Mouse (Mus musculus): ENCODE data around the gene Rbm6. TPM values are rescaled to one million over a fixed set of nuclear protein-coding genes. Genes with fewer than 3 reads are reported as not detected.

Rbm6 gene
- polyA plus RNA-seq, 1 experiment: 53.1 TPM

DNA sequence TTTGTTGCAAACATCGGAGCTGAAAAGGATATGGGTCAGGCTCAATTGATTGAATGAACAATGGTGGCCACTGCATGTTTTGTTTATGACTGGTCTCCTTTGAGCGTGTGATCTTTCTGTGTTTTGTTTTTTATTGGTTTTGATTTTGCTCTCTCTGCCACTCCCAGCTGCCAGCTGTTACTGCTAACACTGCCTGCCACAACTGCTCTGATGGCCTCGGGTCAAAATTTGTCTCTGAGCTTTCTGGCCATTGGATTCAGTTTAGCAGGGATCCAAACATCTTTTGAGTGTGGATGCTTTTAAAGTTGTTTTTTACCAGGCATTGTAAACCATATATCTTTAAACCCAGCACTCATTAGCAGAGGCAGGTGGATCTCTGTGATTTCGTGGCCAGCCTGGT lies 7.4 kb upstream of the Rbm6 start:
- no peak for DNase-seq (ENCODE audit: low spot score)

- peak; percentile 92 for DNase-seq (ENCODE audit: low spot score)
Measured at GRCm38 (mm10) chr9:107872350-107873098, 513 bp downstream of the Rbm6 start.

- no peak for DNase-seq (ENCODE audit: low spot score)
Measured at GRCm38 (mm10) chr9:107866081-107866480, 7.0 kb downstream of the Rbm6 start.

DNA sequence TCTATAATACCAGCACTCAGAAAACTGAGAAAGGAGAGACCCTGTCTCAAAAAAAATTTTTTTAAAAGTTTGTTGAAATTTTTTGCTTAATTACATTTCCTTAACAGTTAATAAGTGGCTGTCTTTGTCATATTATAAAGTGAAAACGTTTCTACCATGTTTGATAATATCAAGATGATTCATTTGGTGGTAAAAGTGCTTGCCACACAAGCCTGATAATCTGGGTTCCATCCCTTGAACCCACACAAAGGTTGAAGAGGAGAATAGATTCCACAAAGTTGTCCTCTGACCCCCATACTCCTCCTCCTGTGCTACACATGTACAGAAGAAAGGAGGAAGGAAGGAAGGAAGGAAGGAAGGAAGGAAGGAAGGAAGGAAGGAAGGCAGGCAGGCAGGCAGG lies 8.5 kb downstream of the Rbm6 start:
- no peak for DNase-seq (ENCODE audit: low spot score)

DNA sequence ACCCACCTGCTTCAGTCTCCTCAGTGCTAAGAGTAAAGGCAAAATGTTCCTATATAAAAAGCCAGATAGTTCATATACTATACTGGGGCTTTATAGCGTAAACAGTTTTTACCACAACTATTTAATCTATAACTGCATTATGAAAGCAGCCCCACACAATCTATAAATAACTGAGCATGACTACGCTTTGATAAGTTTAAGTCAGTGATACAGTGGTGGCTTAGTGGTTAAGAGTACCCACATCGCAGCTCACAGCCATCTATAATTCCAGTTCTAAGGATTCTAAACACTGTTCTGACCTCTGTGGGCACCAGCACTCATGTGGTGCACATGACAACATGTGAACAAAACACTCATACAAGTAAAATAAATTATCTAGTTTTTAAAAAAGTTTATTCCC lies 14.7 kb downstream of the Rbm6 start:
- DNase-seq (ENCODE audit: low spot score): no peak

- no peak for DNase-seq (ENCODE audit: low spot score)
Measured at GRCm38 (mm10) chr9:107848922-107849321, 24.1 kb downstream of the Rbm6 start.

DNA sequence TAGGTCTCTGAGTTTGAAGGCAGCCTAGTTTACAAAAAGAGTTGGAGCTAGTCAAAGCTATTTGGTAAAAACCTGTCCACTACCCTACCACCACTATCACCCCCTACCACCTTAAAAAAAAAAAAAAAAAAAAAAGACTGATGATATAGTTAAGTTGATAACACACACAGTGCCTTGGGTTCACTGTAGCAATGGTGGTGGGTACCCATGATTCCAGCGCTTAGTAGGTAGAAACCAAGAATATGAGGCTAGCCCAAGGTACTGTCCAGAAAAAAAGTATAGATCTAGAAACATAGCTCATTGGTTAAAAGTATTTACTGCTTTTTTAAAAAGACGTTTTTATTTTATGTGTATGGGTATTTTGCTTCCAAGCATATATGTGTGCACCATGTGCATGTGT lies 30.3 kb downstream of the Rbm6 start:
- no peak for DNase-seq (ENCODE audit: low spot score)

DNA sequence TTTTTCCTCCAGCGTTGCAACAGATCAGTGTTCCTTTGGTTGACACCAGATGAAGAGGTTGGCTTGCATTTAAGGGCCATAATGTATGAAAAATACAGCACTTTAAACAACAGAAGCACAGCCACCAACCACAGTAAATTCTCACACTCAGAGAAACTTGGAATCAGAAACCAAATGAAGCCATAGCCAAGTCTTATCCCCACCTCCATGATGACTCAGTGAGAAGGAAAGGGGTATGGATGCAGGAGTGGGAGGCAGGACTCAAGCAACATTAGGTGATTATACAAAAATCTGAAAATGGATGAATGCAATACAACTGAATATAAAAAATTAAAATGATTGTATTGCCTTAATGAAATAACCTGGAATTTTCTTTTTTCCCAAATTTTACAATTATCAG lies 34.2 kb downstream of the Rbm6 start:
- no peak for DNase-seq (ENCODE audit: low spot score)

DNA sequence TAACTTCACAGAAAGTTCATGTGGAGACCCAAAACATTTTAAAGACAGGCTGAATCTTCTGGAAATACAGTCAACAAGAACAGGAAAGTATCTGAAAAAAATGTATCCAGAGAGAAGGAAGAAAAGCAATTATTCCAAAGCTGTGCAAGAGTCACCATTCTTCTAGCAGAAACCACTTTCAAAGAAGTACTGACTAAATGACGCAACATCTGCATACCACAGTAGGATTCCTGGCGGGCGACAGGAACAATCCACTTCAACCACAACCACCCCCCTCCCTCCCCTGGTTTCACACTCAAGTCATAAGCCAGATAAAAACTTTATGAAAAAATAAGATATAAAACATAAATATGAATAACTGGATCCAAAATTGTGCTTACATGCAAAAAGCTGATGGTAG lies 39.2 kb downstream of the Rbm6 start:
- no peak for DNase-seq (ENCODE audit: low spot score)

DNA sequence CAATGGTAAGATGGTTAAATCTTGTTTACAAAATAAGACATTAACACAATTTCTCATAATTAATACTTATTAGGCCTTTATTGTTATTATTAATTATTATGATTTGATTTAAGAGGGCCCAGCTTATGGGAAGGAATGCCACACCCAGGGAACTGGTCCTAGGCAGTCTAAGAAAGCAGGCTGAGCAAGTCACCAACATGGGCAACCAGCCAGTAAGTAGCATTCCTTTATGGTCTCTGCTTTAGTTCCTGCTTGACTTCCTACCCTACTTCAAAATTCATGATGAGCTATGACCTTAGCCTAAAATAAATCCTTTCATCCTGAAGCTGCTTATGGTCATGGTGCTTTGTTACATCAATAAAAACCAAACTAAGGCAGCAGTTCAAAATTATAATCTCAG lies 41.3 kb downstream of the Rbm6 start:
- no peak for DNase-seq (ENCODE audit: low spot score)

- DNase-seq (ENCODE audit: low spot score): no peak
Measured at GRCm38 (mm10) chr9:107812132-107812531, 60.9 kb downstream of the Rbm6 start.

DNA sequence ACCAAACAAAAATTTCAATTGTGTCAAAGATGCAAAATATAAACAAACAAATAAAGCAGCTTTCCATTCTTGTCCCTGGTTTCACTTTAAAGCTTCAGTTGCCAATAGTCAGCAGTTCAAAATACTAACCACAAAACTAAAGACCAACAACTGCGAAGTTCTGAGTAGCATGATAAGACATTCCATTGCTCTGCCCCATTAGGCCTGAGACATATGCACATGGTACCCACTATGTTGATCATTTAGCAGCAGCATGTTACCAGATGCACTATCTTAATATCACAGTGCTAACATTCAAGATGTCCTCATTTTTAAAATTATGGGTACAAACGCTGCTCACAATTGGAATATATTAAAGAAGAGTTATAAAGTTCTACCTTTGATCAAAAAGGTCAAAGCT lies 62.1 kb downstream of the Rbm6 start:
- no peak for DNase-seq (ENCODE audit: low spot score)

DNA sequence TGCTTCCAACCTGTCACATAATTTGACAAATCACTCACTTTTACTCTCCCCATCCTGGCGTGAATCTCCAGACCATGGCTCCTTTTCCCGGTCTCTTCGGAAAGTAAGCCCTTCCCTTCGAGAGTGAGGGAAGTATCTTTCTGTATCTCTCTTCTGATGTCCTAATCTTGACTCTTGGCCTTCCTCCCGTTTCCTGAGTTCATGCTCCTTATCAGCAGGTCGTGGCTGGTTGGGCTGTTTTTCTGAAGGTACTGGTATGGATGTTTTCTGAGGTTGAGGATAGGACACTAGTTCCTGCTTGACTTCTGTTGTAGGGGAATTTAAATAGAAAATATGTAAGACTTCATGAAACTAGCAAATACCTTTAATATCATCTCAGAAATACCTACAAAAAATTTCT lies 81.3 kb downstream of the Rbm6 start:
- DNase-seq (ENCODE audit: low spot score): no peak

DNA sequence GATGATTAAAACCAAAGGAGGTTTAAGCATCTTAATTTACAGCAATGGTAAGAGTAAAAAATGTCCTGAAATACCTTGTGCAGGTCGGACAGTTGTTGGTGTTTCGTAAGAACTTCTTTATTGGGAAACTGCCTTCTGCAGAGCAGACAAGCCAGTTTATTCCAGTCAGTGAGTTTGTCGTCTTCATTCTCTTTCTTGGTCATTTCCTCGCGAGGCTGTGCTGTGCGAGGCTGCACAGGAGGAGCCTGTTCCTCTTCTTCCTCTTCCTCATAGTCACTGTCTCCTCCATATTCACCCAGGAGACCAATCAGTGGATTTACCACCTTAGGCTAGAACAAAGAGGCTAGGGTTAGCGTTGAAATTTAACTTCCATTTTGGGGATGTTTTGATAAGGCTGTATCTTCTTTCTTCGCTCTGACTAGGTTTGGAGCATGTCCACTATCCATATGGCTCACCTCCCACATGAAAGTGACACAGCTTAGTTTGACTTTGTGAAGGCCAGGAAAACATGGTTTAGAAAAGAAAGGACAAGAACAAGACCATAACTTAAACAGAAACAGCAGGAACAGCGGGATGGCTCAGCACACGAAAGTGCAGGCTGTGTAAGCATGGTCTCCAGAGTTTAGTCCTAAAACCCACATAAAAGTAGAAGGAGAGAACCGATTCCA lies 90.4 kb downstream of the Rbm6 start:
- no peak for DNase-seq (ENCODE audit: low spot score)

- DNase-seq (ENCODE audit: low spot score): no peak
Measured at GRCm38 (mm10) chr9:107776809-107777208, 96.2 kb downstream of the Rbm6 start.

GRCm38 (mm10) chr9:107774411-107774810 lies 98.6 kb downstream of the Rbm6 start:
- no peak for DNase-seq (ENCODE audit: low spot score)

- DNase-seq (ENCODE audit: low spot score): no peak
Measured at GRCm38 (mm10) chr9:107771782-107772181, 101.3 kb downstream of the Rbm6 start.

DNA sequence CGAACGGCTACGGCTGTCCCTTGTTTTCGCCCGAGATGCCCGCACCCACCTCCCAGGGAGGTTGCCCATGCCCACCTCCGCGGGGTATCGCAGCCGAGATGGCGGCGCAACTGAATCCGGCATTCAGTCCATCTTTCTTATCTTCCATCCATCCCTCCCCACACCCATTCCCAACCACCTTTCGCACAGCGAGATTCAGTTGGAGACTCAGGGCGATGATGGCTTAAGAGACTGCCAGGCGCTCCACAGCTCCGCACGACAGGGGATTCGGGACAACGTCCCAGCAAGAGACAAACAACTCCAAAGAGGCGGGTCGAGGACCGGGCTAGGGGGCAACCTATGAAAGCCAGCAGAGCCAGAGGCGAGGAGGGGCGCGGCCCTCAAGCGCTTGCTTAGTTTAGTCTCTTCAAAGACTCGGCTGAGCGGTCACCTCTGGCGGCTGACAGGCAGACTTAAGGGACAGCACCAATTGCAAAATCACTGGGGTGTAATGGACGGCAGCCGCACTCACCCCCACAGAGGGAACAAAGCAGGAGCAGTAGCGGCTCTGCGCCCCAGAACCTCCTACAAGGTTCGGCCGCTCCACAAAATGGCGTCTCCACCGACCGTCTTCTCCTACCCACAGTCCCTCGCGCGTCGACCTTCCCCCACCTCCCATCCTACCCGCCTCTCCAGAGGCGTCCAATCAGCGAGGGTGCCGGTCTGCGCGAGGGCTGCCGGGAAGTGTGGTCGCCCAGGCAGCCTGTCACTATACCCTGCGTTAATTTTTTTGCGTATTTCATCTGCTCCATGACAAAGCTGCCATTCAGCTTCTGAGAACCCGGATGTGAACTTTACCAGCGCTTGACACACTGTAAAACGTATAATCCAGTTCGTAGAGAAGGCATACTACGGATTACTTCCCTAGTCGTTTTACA lies 102.4 kb downstream of the Rbm6 start, which contains the start of gene Rbm5:
TSS of gene Rbm5 (minus strand) at position 623 of the 917 bp plus-strand sequence.
- peak; percentile 80 for DNase-seq (ENCODE audit: low spot score)

DNA sequence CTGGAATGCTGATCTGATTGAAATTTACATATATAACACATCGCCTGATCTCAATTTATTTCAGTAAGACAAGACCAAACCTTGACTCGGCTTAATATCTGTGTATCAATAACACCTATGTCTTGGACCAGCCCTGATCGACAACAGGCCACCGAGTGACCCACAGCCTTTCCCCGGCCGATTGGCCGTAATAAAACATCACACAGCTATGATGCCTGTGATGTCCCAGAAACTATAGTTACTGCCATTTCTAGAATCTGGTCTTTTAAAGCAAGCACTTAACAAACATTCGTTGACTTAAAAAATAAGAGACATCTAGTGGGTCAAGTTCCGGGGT lies 103.0 kb downstream of the Rbm6 start:
- DNase-seq (ENCODE audit: low spot score): no peak

DNA sequence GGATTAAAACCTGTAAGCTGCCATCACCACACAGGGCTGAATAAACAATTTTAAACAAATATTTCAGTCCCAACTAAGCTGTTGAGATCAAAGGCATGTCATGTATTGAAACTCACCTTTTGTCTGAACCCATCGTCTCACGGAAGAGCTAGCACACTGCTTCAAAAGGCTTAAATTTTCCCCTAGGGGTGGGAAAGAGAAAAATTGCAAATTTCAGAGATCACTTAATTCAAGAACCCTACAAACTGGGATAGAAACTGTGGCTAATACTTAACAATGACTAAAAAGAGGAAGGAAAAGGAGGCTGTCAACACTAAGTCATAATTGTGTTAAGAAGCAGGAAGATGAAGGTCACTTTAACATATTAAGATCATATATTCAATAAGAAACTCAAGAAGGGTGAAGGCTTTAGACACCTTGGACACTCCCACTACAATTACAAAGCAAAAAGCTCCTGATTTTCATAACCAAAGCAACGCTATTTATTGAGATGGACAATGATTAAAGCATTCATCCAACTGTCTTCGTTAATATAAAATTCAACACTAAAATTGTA lies 103.5 kb downstream of the Rbm6 start:
- no peak for DNase-seq (ENCODE audit: low spot score)

DNA sequence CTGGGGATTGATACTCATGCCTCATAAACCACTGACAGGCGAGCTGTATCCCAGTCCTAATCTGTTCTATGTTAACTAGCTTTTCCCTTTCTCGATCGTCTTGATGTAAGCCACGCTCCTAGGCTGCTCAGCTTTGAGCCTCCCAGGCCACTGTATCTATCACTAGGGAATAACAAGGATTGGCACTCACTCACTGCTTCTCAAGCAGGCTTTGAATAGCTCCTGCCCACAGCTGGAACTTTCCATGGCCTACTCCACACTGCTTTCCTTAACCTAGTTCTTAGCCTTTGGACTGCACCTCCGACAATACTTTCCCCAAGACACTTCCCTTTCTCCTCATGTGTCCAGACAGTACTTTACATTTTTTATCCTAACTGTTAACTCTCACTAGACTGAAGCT lies 104.2 kb downstream of the Rbm6 start:
- DNase-seq (ENCODE audit: low spot score): no peak

DNA sequence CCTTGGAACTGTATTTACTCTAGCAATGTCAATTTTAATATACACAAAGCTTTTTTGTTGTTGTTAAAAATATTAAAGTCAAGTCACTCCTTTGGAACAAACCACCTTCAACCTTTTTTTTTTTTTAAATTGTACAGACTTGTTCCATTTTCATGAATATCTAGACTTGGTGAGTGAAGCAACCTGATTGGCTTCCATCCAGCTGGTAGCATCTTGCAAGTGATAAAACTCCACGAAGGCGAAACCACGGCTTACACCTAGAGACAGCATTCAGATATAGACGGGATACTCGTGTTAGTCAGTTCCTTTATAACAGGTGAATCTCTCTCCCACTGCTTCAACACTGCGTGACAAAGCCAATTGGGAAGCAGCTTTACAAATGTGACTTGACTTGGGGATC lies 113.4 kb downstream of the Rbm6 start:
- no peak for DNase-seq (ENCODE audit: low spot score)
